Mouse (Mus musculus) spleen, adult 2 months (tissue): ENCODE results near the gene Tagln3.

ENCODE experiments used
- CTCF ChIP-seq: fragments of 200-500 bp; IDR thresholded peaks from 2 replicates; pipeline ENCODE4 v1.5.1; 2011; ENCODE audit warnings: mild to moderate bottlenecking, inconsistent platforms; ENCODE audit not compliant: insufficient read depth, insufficient read length, insufficient replicate concordance; ENCODE audit errors: extremely low read depth
- POLR2A ChIP-seq: fragments of 200-500 bp; IDR thresholded peaks from 2 replicates; pipeline ENCODE4 v1.6.1; 2011; ENCODE audit warnings: low read depth, low read length, inconsistent platforms

GRCm38 (mm10) chr16:45666136-45666535 is 58.3 kb downstream of the Tagln3 start:
- TF ChIP-seq CTCF (no peak), POLR2A (no peak)
